Mouse (Mus musculus) frontal cortex, postnatal 14 days (tissue): ENCODE data around the gene Mllt3.
A peak's percentile ranks its signal among the peaks of the same experiment; 100 is the strongest.

Source experiments
- DNase-seq, 2 experiments: peaks; one replicate each; pipeline ENCODE4 v3.0.0; 2022; ENCODE audit warnings: low spot score in 2 of 2

Gene Mllt3

DNA sequence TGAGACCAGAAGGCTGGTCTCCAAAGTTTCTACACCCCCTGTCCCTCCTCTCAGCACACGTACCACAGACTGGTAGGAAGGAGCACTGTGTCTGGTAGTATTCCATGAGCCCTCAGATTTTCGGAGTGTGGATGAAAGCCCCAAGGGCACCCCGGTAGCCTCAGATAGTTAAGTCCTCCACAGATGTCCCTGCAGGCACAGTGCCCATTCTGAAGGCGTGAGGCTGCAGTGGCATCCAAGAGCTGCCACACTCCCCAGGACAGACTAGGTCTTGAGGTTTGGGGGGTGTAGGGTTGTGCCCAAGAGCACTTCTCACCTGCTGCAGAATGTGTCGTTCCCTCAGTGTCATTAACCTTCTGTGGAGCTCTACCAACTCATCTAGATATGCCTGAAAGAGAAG, 251.2 kb downstream of the Mllt3 start:
- no peak for DNase-seq

GRCm38 (mm10) chr4:87775721-87776120, 257.4 kb downstream of the Mllt3 start:
- DNase-seq, result no peak

DNA sequence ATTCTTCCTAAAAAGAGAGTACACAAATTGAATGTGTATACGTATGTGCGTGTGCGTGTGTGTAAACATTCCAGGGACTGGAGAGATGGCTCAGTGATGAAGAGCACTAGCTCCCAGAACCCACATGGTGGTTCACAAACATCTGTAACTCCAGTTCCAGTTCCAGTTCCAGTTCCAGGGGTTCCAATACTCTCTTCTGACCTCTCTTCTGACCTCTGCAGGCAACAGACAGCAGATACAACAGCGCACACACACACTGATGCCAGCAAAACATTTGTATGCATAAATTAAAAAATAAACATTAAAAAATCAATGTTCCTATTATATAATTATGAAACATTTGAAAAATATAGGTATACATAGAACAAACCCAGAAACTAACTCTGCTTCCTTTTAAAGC, 258.6 kb downstream of the Mllt3 start:
- no peak for DNase-seq

GRCm38 (mm10) chr4:87767711-87768561, 265.2 kb downstream of the Mllt3 start:
- no peak for DNase-seq

GRCm38 (mm10) chr4:87765729-87766128, 267.4 kb downstream of the Mllt3 start:
- DNase-seq, result no peak

DNA sequence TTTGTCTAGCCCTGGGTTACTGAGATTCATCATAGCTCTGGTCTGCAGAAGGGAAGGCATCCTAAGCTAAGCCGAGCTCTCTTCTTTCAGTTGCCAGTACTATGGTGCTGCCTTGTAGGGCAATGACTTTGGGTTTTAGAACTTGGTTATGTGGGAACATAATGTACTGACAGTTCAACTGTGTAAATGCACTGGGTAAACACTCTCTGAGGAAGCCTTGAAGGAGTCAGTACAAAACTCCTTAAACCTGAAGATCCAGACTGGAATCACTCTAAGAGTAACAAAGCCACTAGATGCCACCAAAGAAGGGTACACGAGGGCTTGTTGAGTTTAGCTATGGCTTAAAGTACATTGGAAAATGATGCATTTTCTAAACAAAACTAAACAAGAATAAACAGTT, 272.1 kb downstream of the Mllt3 start:
- no peak for DNase-seq

- DNase-seq, result no peak
Measured at GRCm38 (mm10) chr4:87760297-87760696, 272.9 kb downstream of the Mllt3 start.

- no peak for DNase-seq
Measured at GRCm38 (mm10) chr4:87759625-87760024, 273.5 kb downstream of the Mllt3 start.

DNA sequence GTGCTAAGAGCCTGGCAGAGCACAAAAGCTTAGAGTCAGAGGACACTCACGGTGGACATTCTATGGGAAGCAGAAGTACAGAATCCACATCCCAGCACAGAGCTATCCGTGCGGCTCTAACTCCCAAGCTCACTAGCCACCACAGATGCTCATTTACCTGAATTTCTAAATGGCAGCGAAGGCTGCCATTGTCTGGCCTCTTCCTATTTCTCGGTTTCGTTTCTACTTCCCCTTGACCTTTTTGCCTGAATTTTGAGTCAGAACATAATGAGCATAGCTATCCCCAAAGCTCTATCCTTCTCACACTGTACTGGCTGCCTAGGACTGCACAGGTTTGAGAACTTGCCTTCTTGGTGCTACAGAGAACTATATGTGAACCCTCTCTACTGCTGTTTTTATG, 274.1 kb downstream of the Mllt3 start:
- DNase-seq, result no peak

DNA sequence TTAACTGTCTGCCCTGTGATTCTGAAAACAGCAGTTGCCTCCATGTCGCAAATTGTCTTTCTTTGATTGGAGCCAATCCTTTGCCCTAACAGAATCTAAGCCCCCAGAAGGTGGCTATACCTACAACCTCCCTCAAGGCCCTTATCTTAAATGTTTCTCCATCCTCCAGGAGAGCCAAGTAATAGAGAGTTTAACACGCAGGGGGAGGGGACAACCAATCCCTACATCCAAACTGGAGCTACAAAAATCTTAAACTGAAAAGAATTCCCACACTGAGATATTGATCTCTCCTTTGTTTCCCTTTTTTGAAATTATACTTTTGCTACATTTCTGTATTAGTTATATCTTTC, 281.7 kb downstream of the Mllt3 start:
- no peak for DNase-seq

DNA sequence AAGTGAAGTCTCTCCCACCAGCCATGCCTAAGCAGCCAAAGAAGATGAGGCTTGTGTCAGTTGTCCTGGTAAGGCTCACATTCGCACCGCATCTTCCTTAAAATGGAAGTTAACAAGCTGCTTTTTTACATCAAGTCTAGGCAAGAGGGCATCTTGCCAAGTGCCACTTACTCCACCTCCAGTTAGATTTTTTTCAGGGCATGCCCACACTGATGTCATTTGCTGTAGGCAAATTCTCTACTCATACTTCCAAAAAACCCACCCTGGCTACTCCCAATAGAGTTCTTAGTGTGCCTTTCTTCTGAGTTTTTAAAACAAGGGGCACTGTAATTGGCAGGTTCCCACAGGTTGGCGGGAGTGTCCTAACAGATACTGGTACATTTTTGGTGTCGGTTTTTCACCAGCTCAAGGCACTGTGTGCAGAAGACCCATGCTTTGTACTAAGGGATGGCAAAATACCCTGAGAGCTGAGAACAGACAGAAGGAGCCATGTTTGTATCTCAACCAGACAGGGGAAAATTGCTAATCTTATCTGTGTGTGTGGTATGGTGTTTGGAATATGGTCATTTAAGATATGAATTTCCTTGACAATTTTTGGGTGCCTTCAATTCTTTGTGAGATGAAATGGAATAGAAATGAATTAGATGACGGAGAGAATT, 282.2 kb downstream of the Mllt3 start:
- DNase-seq, result no peak

- no peak for DNase-seq
Measured at GRCm38 (mm10) chr4:87749532-87750234, 283.5 kb downstream of the Mllt3 start.

DNA sequence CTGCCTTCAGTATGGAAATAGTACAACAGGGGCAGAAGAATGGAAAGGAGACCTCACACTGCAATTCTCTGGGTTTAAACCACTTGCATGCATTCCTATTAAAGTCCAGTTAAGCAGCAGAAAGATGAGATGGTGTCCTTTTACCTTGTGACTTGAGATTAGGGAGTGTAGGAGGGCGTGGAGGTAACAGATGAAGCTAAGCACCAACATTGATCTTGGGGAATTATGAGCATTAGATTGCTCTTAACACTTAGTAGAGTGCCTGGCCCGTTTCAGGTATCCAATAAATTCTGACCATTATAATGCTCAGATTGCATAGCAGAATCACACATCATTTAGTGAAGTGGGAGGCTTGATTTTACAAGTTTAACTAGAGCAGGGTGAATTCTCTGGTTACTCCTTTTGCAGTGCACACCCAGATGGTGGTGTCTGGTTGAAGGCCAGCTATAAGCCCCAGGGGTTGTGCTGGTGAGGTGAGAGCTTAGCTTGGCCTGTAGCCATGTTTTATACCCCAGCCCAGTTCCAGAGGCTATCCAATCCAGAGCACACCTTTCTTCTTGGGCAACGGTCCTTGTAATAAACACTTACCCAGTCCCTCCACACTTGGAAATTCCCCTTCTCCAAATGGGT, 288.0 kb downstream of the Mllt3 start:
- DNase-seq, result no peak

- DNase-seq, result no peak
Measured at GRCm38 (mm10) chr4:87739524-87740128, 293.5 kb downstream of the Mllt3 start.

DNA sequence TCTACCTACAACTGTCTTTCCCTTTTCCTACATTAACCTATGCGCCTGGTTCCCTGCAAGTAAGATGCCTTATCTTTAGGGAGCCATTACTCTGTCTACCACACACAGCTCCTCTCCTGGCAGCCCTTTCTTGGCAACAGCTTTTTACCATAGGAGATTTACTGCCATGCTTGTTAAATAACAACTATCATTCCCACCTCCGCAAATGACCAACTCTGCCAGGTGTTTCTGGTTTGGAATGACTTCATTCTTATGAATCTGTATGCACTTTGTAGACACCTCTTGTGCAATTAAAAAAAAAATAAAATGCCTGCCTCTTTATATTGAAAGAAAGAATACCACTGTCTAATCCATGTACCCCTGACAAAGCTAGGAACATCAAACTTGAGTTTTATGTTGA, 294.1 kb downstream of the Mllt3 start:
- no peak for DNase-seq

GRCm38 (mm10) chr4:87737201-87737806, 295.9 kb downstream of the Mllt3 start:
- DNase-seq, result no peak

DNA sequence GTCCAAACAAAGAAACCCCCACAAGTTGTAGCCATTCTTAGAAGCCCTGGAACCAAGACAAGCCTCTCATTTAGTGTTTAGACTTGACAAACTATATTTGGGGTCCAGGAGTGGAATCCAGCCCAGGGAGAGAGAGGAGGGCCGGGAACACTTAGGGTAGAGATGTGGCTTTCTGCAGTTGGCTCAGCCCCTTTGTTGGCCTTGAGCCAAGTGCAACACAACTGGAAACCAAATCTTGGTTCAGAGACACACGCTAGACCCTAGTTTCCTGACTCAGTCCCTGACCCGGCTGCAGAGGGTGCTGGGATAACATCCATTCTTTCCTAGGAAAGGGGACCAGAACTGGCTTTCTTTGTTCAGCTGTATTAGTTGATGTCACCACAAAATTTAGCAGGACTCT, 296.4 kb downstream of the Mllt3 start:
- DNase-seq, result no peak

- DNase-seq, result no peak
Measured at GRCm38 (mm10) chr4:87731118-87731672, 302.0 kb downstream of the Mllt3 start.

DNA sequence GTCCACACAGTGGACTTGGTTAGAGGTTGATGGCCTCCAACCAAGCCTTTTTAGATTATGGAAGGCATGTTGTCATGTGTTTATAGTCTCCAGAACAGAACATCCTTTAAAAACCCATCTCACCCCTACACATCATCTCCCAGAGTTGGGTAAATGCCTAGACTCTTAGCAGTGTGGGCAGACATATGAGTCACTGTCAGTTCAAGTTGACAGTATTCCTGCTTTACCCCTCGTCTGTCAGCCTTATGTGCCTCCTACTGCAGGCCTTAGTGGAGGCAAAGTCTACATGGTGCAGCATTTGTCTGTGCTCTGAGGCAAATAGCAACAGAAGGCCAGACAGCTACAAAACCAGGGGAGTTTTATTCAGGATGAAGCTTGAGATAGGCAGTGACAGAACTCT, 304.6 kb downstream of the Mllt3 start:
- peak in 1 of 2 experiments; percentile 22 for DNase-seq

DNA sequence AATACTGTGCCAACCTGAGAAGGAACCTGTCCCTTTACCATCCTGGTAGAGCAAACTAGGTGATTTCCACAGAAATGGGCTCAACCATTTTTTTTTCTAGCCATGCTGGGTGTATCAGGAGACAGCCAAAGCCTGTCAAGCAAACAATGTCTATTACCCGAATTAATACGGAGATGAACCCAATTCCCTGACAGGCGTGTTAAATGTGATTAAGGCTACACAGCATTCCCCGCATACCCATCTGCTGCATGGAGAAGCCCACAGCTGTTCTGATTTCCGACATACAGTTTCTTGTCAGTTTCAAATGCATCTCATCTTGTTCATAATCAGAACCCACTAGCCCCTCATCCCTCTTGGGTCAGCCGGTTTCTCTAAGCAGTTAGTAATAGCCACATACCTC, 309.7 kb downstream of the Mllt3 start:
- no peak for DNase-seq
